Comparison of ENCODE assay signal across 8 mouse cellular contexts in the genomic region with DNA sequence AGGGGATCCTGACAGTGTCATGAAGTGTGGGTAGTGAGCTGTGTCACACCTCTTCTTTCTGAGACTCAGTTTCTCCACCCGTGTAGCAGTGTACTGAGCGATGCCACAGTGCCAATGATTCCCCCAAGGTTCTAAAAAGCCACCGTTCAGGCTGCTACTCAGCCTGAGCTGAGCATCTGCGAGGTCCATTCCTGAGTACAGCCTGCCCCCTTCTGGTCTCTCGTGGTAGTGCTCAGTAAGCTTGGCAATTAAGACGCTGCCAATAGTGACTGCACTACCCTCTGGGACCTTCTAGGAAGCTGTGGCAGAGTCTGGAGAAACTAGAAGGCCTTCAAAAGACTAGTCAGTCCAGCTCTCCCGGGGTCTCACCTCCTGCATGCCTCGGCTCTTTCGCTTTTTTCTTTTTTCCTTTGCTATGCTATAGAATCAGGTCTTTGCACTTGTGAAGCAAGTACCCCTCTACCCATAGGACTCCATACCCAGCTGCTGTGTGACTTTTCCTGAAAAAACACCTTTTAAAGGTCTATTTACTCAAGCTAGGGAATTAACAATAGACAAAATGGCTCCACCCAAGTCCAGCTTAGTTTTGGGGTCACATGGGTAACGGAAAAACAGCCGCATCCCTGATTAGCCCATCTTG. TPM values are rescaled to one million over a fixed set of nuclear protein-coding genes. Genes with fewer than 3 reads are reported as not detected.
DNase-seq lines count a peak whose midpoint lies in the region; ATAC-seq and TF ChIP-seq lines count a peak whose summit lies in the region.

No protein-coding gene starts in this region.

- H3K36me3 ChIP-seq in embryonic facial prominence, embryonic 14.5 days (ENCODE audit: control insufficient read depth, insufficient read depth, low read length): no peaks in the 10 kb centered on the region
- no peaks in the 10 kb centered on the region for H3K36me3 ChIP-seq in heart, embryonic 10.5 days
- no peaks in the 10 kb centered on the region for H3K36me3 ChIP-seq in kidney, postnatal 0 days (ENCODE audit: insufficient read depth, low read length)
- H3K36me3 ChIP-seq in liver, adult 2 months (ENCODE audit: control insufficient read depth, insufficient read depth, low read length): no peaks in the 10 kb centered on the region
- no peaks in the 10 kb centered on the region for H3K36me3 ChIP-seq in stomach, embryonic 15.5 days

- no peak overlapping the region for H3K27ac ChIP-seq in embryonic facial prominence, embryonic 14.5 days (replicated peaks; ENCODE audit: low read depth, low read length)
- no peak overlapping the region for H3K27ac ChIP-seq in heart, embryonic 10.5 days
- H3K27ac ChIP-seq in kidney, postnatal 0 days: no peak overlapping the region
- no peak overlapping the region for H3K27ac ChIP-seq in liver, adult 2 months (replicated peaks; ENCODE audit: insufficient read depth, low read depth, low read length)
- no peak overlapping the region for H3K27ac ChIP-seq in stomach, embryonic 15.5 days

- no peak overlapping the region for H3K4me2 ChIP-seq in embryonic facial prominence, embryonic 14.5 days (ENCODE audit: low read depth, low read length)
- H3K4me2 ChIP-seq in kidney, postnatal 0 days (ENCODE audit: low read length): no peak overlapping the region
- no peak overlapping the region for H3K4me2 ChIP-seq in stomach, embryonic 15.5 days

- ATAC-seq in embryonic facial prominence, embryonic 14.5 days (ENCODE audit: low read depth): peak; percentile 53
- peak; percentile 65 for ATAC-seq in kidney, postnatal 0 days (replicated peaks; ENCODE audit: low FRiP score, low read depth)
- peak; percentile 53; the same call in 1 of the 2 replicates for ATAC-seq in stomach, embryonic 15.5 days (ENCODE audit: insufficient read depth, low FRiP score, low read depth)

- H3K4me3 ChIP-seq in embryonic facial prominence, embryonic 14.5 days (ENCODE audit: low read depth, low read length): no peak overlapping the region
- H3K4me3 ChIP-seq in heart, embryonic 10.5 days: no peak overlapping the region
- no peak overlapping the region for H3K4me3 ChIP-seq in kidney, postnatal 0 days (replicated peaks; ENCODE audit: low read depth, low read length)
- no peak overlapping the region for H3K4me3 ChIP-seq in liver, adult 2 months (ENCODE audit: insufficient read depth, low read depth, low read length)
- no peak overlapping the region for H3K4me3 ChIP-seq in stomach, embryonic 15.5 days (replicated peaks)

- peak; percentile 98 for TF ChIP-seq CTCF in kidney, postnatal 0 days (IDR thresholded peaks at IDR 0.05; ENCODE audit: low read depth)
- TF ChIP-seq CTCF in liver, adult 2 months (IDR thresholded peaks at IDR 0.05; ENCODE audit: low read depth, low read length): peak; percentile 93

- no peaks in the 10 kb centered on the region for H3K9me3 ChIP-seq in embryonic facial prominence, embryonic 14.5 days (ENCODE audit: control insufficient read depth, low read length)
- H3K9me3 ChIP-seq in heart, embryonic 10.5 days: no peaks in the 10 kb centered on the region
- H3K9me3 ChIP-seq in kidney, postnatal 0 days (replicated peaks; ENCODE audit: low read length): no peaks in the 10 kb centered on the region
- no peaks in the 10 kb centered on the region for H3K9me3 ChIP-seq in stomach, embryonic 15.5 days

- H3K9ac ChIP-seq in embryonic facial prominence, embryonic 14.5 days (ENCODE audit: low read depth, low read length): no peak overlapping the region
- no peak overlapping the region for H3K9ac ChIP-seq in kidney, postnatal 0 days (ENCODE audit: low read depth, low read length)
- no peak overlapping the region for H3K9ac ChIP-seq in liver, adult 2 months (ENCODE audit: low read depth, low read length)
- H3K9ac ChIP-seq in stomach, embryonic 15.5 days: no peak overlapping the region

- no peak for TF ChIP-seq POLR2A in liver, adult 2 months (IDR thresholded peaks at IDR 0.05; ENCODE audit: extremely low read depth, insufficient read depth, low read length)

- 11% methylated on average over 11 of the region's 11 CpGs for WGBS in embryonic facial prominence, embryonic 14.5 days
- 12% methylated on average over 11 of the region's 11 CpGs for WGBS in heart, embryonic 10.5 days
- 14% methylated on average over 11 of the region's 11 CpGs for WGBS in kidney, postnatal 0 days
- 16% methylated on average over 11 of the region's 11 CpGs for WGBS in liver, adult 2 months
- WGBS in stomach, embryonic 15.5 days: 14% methylated on average over 11 of the region's 11 CpGs

- DNase-seq in 3T3-L1 (ENCODE audit: low read depth, low spot score): peak; percentile 97
- peak; percentile 67 to 70 for DNase-seq in adrenal gland, postnatal 4 days (ENCODE audit: low spot score in 2 of 2)
- peak; percentile 92 for DNase-seq in embryonic facial prominence, embryonic 14.5 days (ENCODE audit: low spot score)
- DNase-seq in heart, embryonic 10.5 days (ENCODE audit: low spot score): peak; percentile 91
- peak; percentile 93 for DNase-seq in kidney, postnatal 0 days (ENCODE audit: low spot score)
- DNase-seq in liver, adult 2 months (ENCODE audit: extremely low read depth, low read depth, low spot score): peak; percentile 47
- DNase-seq in neural tube, embryonic 10.5 days (ENCODE audit: extremely low spot score, low spot score): peak; percentile 90

- no peaks in the 10 kb centered on the region for H3K27me3 ChIP-seq in embryonic facial prominence, embryonic 14.5 days (replicated peaks; ENCODE audit: control insufficient read depth, insufficient read depth, low read length)
- H3K27me3 ChIP-seq in heart, embryonic 10.5 days (ENCODE audit: insufficient read depth, poor library complexity, severe bottlenecking): peaks cover 1% of the 10 kb centered on the region; the same call in 1 of the 2 replicates
- no peaks in the 10 kb centered on the region for H3K27me3 ChIP-seq in kidney, postnatal 0 days (ENCODE audit: insufficient read depth, low read length)
- no peaks in the 10 kb centered on the region for H3K27me3 ChIP-seq in liver, adult 2 months (ENCODE audit: control insufficient read depth, insufficient read depth, low read length)
- H3K27me3 ChIP-seq in stomach, embryonic 15.5 days (replicated peaks): no peaks in the 10 kb centered on the region

- H3K4me1 ChIP-seq in embryonic facial prominence, embryonic 14.5 days (ENCODE audit: control insufficient read depth, insufficient read depth, low read length): peaks cover 9% of the 10 kb centered on the region; the same call in 1 of the 2 replicates
- peaks cover 14% of the 10 kb centered on the region for H3K4me1 ChIP-seq in heart, embryonic 10.5 days
- H3K4me1 ChIP-seq in kidney, postnatal 0 days (replicated peaks; ENCODE audit: insufficient read depth, low read length): no peaks in the 10 kb centered on the region
- H3K4me1 ChIP-seq in liver, adult 2 months (ENCODE audit: control insufficient read depth, insufficient read depth, low read length): no peaks in the 10 kb centered on the region
- peaks cover under 1% of the 10 kb centered on the region; the same call in 1 of the 2 replicates for H3K4me1 ChIP-seq in stomach, embryonic 15.5 days

- no peaks in the 10 kb centered on the region for H3K79me2 ChIP-seq in liver, adult 2 months (ENCODE audit: control insufficient read depth, insufficient read depth, low read length)

RNA-seq across cellular contexts. Expression of gene Sparc, which starts 36.4 kb away (rescaled TPM):
- 1,000 to 10,000 TPM; 2,300 to 2,476 TPM for total RNA-seq in adrenal gland, postnatal 4 days (2021)
- polyA plus RNA-seq in embryonic facial prominence, embryonic 14.5 days (2014; fragmentation: Nextera tagmentation; extraction: Ambion mirVana): 2,713 and 3,340 TPM in 2 replicates
- polyA plus RNA-seq in heart, embryonic 10.5 days (2016; fragmentation: Nextera tagmentation; extraction: Ambion mirVana): 995 and 1,097 TPM in 2 replicates
- polyA plus RNA-seq in kidney, postnatal 0 days (2015; fragmentation: Nextera tagmentation; extraction: Ambion mirVana): 1,281 and 1,429 TPM in 2 replicates
- total RNA-seq in liver, adult 2 months (2014; rRNA removed): 28.0 and 41.7 TPM in 2 replicates
- polyA plus RNA-seq in liver, adult 2 months (2012; rRNA removed): 110 and 128 TPM in 2 replicates
- 1,683 and 1,927 TPM in 2 replicates for polyA plus RNA-seq in stomach, embryonic 15.5 days (2015; fragmentation: Nextera tagmentation; extraction: Ambion mirVana)

RNA-seq across cellular contexts. Expression of gene Fat2, which starts 50.2 kb away (rescaled TPM):
- under 1 TPM; 0.11 to 0.22 TPM for total RNA-seq in adrenal gland, postnatal 4 days (2021)
- 1.2 and 1.5 TPM in 2 replicates for polyA plus RNA-seq in embryonic facial prominence, embryonic 14.5 days (2014; fragmentation: Nextera tagmentation; extraction: Ambion mirVana)
- polyA plus RNA-seq in heart, embryonic 10.5 days (2016; fragmentation: Nextera tagmentation; extraction: Ambion mirVana): 0.02 and 0.03 TPM in 2 replicates
- 0.05 and 0.08 TPM in 2 replicates for polyA plus RNA-seq in kidney, postnatal 0 days (2015; fragmentation: Nextera tagmentation; extraction: Ambion mirVana)
- total RNA-seq in liver, adult 2 months (2014; rRNA removed): under 0.01 TPM in 1 of 2 replicates, not detected in the other
- not detected in 2 replicates for polyA plus RNA-seq in liver, adult 2 months (2012; rRNA removed)
- 0.62 and 0.69 TPM in 2 replicates for polyA plus RNA-seq in stomach, embryonic 15.5 days (2015; fragmentation: Nextera tagmentation; extraction: Ambion mirVana)

Comparison
In these comparisons a context has a peak if more than half of its experiments do, and no peak if none do; other contexts are left out.
1. DNase-seq: peak in every context shown above with its lines; median percentile 97 in 3T3-L1; 93 in kidney, postnatal 0 days; 92 in embryonic facial prominence, embryonic 14.5 days; 91 in heart, embryonic 10.5 days; 90 in neural tube, embryonic 10.5 days; 68 in adrenal gland, postnatal 4 days; 47 in liver, adult 2 months.